Mouse (Mus musculus): ENCODE results near the gene Mtor. TPM values are rescaled to one million over a fixed set of nuclear protein-coding genes. Genes with fewer than 3 reads are reported as not detected.
A peak's percentile ranks its signal among the peaks of the same experiment; 100 is the strongest.

The Mtor gene
- polyA plus RNA-seq, 1 experiment from 2014 or later, result 15.2 TPM

DNA sequence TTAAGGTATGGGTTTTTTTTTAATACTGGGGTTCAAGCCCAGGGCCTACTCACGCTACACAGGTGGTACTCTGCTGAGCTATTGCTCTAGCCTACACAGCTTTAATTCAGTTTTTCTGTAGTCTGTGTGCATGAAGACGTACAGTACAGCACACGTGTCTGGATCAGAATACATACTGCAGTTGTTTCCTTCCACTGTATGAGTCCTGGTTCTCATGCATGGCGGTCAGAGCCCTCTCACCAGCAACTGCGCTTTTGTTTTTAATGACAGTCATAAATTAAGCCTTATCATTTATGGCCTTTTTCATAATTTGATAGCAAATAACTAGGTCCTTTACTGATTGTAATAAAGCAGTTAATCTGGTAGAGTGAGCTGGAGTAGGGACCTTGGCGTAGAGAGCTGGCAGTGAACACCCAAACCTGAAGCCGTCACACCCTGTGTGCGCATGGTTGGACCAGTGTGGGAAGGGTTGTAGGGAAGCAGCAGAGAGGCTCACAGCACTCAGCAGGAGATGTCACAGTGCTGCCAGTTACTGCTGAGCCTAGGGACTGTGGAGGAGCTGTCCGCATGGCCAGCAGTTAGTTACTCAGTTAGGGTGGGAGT, 122.4 kb downstream of the Mtor start:
- Histone ChIP-seq H3K4me3 (replicated peaks; ENCODE audit: low read length) (no peak overlapping the region), H3K4me1 (ENCODE audit: control insufficient read depth, insufficient read depth, low read length) (no peaks in the 10 kb centered on the region), H3K27ac (ENCODE audit: low read length) (no peak overlapping the region), H3K27me3 (ENCODE audit: control insufficient read depth, insufficient read depth, low read length) (no peaks in the 10 kb centered on the region), H3K36me3 (ENCODE audit: control insufficient read depth, insufficient read depth, low read length) (peaks cover 64% of the 10 kb centered on the region), H3K4me2 (ENCODE audit: low read depth, low read length) (no peak overlapping the region), H3K9me3 (replicated peaks; ENCODE audit: control insufficient read depth, low read length) (no peaks in the 10 kb centered on the region), H3K9ac (ENCODE audit: low read length) (no peak overlapping the region)
- no peak for ATAC-seq (ENCODE audit: insufficient read depth, low FRiP score)
- WGBS, result 88% methylated on average over 9 of the region's 9 CpGs

DNA sequence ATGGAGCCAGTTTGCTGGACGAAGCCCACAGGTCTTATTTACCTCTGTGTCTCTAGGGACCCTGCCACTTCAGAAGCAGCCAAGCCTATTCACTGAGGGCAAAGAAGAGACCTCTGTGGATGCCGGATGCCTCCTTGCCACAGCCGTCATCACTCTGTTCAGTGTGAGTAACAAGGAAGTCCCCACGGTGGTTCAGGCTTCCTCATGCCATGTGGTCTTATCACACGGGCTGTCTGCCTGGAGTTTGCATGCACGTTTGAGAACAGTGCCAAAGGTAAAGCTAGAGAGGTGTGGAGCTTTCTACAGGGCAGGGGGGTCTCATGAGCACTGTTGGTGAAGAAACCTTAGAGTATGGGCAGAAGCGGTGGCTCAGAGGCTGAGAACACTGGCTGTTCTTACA, 124.8 kb downstream of the Mtor start:
- H3K4me2 ChIP-seq (ENCODE audit: low read depth, low read length), result no peak overlapping the region
- ATAC-seq (ENCODE audit: insufficient read depth, low FRiP score), result no peak
- H3K4me3 ChIP-seq (replicated peaks; ENCODE audit: low read length), result no peak overlapping the region
- no peaks in the 10 kb centered on the region for H3K9me3 ChIP-seq (replicated peaks; ENCODE audit: control insufficient read depth, low read length)
- WGBS, result 86% methylated on average over 7 of the region's 7 CpGs
- H3K27ac ChIP-seq (ENCODE audit: low read length), result no peak overlapping the region
- H3K27me3 ChIP-seq (ENCODE audit: control insufficient read depth, insufficient read depth, low read length), result no peaks in the 10 kb centered on the region
- no peaks in the 10 kb centered on the region for H3K4me1 ChIP-seq (ENCODE audit: control insufficient read depth, insufficient read depth, low read length)
- H3K36me3 ChIP-seq (ENCODE audit: control insufficient read depth, insufficient read depth, low read length), result peaks cover 61% of the 10 kb centered on the region
- H3K9ac ChIP-seq (ENCODE audit: low read length), result no peak overlapping the region

DNA sequence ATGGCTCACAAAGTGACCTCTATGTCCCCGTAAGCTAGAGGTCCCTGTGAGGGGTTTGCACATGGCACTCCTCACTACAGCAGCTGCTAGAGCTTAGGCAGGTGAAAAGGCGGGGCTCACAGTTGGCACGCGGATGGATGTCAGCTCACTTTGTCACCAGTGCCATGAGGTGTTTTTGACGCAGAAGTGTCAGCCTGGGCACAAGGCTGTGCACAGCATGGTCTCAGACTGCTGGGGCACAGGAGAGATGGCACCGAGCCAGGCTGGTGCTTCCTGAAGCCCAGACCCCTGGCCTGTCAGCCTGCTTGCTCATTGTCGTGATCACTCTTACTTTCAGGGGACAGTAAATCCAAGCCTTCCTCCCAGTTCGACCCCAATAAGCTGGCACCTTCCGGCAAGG, 132.4 kb downstream of the Mtor start:
- Histone ChIP-seq H3K27ac (ENCODE audit: low read length) (no peak overlapping the region), H3K27me3 (ENCODE audit: control insufficient read depth, insufficient read depth, low read length) (no peaks in the 10 kb centered on the region), H3K4me2 (ENCODE audit: low read depth, low read length) (no peak overlapping the region), H3K4me3 (replicated peaks; ENCODE audit: low read length) (no peak overlapping the region), H3K9me3 (replicated peaks; ENCODE audit: control insufficient read depth, low read length) (no peaks in the 10 kb centered on the region), H3K36me3 (ENCODE audit: control insufficient read depth, insufficient read depth, low read length) (peaks cover 23% of the 10 kb centered on the region), H3K4me1 (ENCODE audit: control insufficient read depth, insufficient read depth, low read length) (no peaks in the 10 kb centered on the region), H3K9ac (ENCODE audit: low read length) (no peak overlapping the region)
- 87% methylated on average over 9 of the region's 9 CpGs for WGBS
- ATAC-seq (ENCODE audit: insufficient read depth, low FRiP score), result no peak

DNA sequence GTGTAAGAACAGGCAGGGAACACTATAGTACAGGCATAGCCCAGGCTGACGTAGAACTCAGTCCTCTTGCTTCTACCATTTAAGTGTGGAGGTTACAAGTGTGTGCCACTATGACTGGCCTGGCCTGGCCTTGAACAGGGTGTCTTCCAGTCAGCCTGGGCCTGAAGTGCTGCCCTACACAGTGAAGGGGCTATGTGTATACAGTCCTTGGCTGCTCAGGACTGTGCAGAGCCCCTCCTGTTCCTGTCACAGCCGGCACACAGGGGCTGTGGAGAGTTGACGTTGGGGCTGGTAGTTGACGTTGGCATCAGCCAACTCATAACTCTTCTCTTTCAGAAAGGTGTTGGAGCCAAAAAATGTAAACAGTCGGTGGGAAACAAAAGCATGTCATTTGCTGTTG, 133.0 kb downstream of the Mtor start:
- Histone ChIP-seq H3K36me3 (ENCODE audit: control insufficient read depth, insufficient read depth, low read length) (peaks cover 18% of the 10 kb centered on the region), H3K9ac (ENCODE audit: low read length) (no peak overlapping the region), H3K4me2 (ENCODE audit: low read depth, low read length) (no peak overlapping the region), H3K4me3 (replicated peaks; ENCODE audit: low read length) (no peak overlapping the region), H3K4me1 (ENCODE audit: control insufficient read depth, insufficient read depth, low read length) (no peaks in the 10 kb centered on the region), H3K27ac (ENCODE audit: low read length) (no peak overlapping the region), H3K27me3 (ENCODE audit: control insufficient read depth, insufficient read depth, low read length) (no peaks in the 10 kb centered on the region), H3K9me3 (replicated peaks; ENCODE audit: control insufficient read depth, low read length) (no peaks in the 10 kb centered on the region)
- ATAC-seq (ENCODE audit: insufficient read depth, low FRiP score), result no peak
- 77% methylated on average over 5 of the region's 5 CpGs for WGBS

DNA sequence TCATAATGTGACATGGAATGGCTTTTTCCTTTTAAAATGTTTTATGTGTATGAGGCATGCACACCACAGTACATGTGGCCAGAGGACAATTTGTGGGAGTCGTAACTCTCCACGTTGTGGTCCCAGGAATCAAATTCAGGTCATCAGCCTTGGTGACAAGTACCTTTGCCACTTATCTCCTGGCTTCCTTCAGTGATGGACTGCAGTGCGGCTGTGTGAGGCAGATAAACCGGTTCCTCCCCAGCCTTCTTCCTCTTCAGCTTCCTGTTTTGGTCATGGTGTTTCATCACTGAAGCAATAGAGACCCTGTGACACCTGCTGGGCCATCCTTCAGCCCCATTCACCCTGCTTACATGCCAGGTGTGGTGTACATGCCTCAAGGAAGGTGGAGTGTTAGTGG, 134.8 kb downstream of the Mtor start:
- no peak for ATAC-seq (ENCODE audit: insufficient read depth, low FRiP score)

DNA sequence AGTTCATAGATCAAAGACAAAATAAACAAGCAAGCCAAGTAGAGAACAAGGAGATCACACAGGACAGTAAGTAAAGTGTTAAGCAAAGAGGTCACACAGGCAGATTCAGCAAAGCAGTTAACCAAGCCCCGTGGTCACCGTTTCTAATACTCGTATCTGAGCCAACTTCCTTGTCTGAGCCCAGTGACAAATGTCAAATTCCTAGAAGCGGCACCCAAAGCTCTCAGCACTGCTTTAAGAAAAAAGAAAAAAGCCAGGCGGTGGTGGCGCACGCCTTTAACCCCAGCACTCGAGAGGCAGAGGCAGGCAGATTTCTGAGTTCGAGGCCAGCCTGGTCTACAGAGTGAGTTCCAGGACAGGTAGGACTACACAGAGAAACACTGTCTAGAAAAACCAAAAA, 138.2 kb downstream of the Mtor start:
- Histone ChIP-seq H3K4me1 (ENCODE audit: control insufficient read depth, insufficient read depth, low read length) (no peaks in the 10 kb centered on the region; the same call in 1 of the 2 replicates), H3K9ac (ENCODE audit: low read length) (no peak overlapping the region), H3K27ac (ENCODE audit: low read length) (no peak overlapping the region), H3K4me2 (ENCODE audit: low read depth, low read length) (no peak overlapping the region), H3K4me3 (replicated peaks; ENCODE audit: low read length) (no peak overlapping the region), H3K36me3 (ENCODE audit: control insufficient read depth, insufficient read depth, low read length) (no peaks in the 10 kb centered on the region; the same call in 1 of the 2 replicates), H3K27me3 (ENCODE audit: control insufficient read depth, insufficient read depth, low read length) (no peaks in the 10 kb centered on the region), H3K9me3 (replicated peaks; ENCODE audit: control insufficient read depth, low read length) (no peaks in the 10 kb centered on the region)
- ATAC-seq (ENCODE audit: insufficient read depth, low FRiP score), result no peak
- 66% methylated on average over 9 of the region's 9 CpGs for WGBS

More for the DNA sequence above, 134.8 kb downstream of the Mtor start:
- whole genome bisulfite sequencing, result 70% methylated on average over 4 of the region's 4 CpGs
- Histone ChIP-seq H3K9ac (ENCODE audit: low read length) (no peak overlapping the region), H3K4me1 (ENCODE audit: control insufficient read depth, insufficient read depth, low read length) (no peaks in the 10 kb centered on the region), H3K4me3 (replicated peaks; ENCODE audit: low read length) (no peak overlapping the region), H3K4me2 (ENCODE audit: low read depth, low read length) (no peak overlapping the region), H3K9me3 (replicated peaks; ENCODE audit: control insufficient read depth, low read length) (no peaks in the 10 kb centered on the region), H3K36me3 (ENCODE audit: control insufficient read depth, insufficient read depth, low read length) (peaks cover 13% of the 10 kb centered on the region), H3K27me3 (ENCODE audit: control insufficient read depth, insufficient read depth, low read length) (no peaks in the 10 kb centered on the region), H3K27ac (ENCODE audit: low read length) (no peak overlapping the region)

DNA sequence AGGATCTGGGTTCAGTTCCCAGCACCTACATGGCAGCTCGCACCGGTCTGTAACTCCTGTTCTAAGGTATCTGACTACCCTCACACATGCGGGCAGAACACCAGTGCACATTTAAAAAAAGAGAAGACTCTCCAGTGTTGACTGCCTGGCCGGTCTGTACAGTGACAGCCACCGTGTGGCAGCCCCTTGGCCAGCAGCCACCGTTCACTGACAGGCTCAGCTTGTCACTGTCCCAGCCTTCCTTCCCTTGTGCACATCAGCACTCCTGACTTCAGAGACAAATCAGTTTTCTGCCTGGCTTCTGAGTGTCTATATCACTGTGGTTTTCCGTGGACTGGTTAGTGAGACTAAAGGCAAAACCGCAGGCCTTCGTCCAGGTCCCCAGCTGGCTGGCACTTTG, 140.4 kb downstream of the Mtor start:
- no peak for ATAC-seq (ENCODE audit: insufficient read depth, low FRiP score)
- Histone ChIP-seq H3K36me3 (ENCODE audit: control insufficient read depth, insufficient read depth, low read length) (peaks cover 3% of the 10 kb centered on the region), H3K27ac (ENCODE audit: low read length) (no peak overlapping the region), H3K9ac (ENCODE audit: low read length) (no peak overlapping the region), H3K27me3 (ENCODE audit: control insufficient read depth, insufficient read depth, low read length) (no peaks in the 10 kb centered on the region), H3K4me2 (ENCODE audit: low read depth, low read length) (no peak overlapping the region), H3K4me1 (ENCODE audit: control insufficient read depth, insufficient read depth, low read length) (peaks cover 10% of the 10 kb centered on the region; the same call in 1 of the 2 replicates), H3K4me3 (replicated peaks; ENCODE audit: low read length) (no peak overlapping the region), H3K9me3 (replicated peaks; ENCODE audit: control insufficient read depth, low read length) (no peaks in the 10 kb centered on the region)
- WGBS, result 75% methylated on average over 9 of the region's 9 CpGs

DNA sequence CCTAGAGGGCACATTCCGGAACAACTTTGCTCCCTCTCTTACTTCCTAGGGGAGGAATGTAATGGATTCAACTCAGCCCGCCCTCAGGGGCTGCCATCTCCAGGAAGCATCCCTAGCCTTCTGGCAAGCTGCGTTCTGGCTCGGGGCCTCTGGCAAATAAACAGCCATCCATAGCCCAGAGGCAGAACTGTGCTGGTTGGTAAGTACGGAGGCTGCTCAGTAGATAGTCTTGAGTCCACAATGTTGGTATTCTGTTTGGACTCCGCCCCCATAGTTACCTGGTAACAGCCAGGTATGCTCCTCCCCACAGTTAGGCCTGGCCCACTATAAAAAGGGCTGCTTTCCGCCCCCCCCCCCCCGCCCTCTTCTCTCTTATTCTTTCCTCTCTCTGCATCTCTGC, 141.2 kb downstream of the Mtor start:
- H3K27me3 ChIP-seq (ENCODE audit: control insufficient read depth, insufficient read depth, low read length), result no peaks in the 10 kb centered on the region
- peak overlapping the region; percentile 2; the same call in 1 of the 2 replicates for H3K4me2 ChIP-seq (ENCODE audit: low read depth, low read length)
- peaks cover 11% of the 10 kb centered on the region for H3K36me3 ChIP-seq (ENCODE audit: control insufficient read depth, insufficient read depth, low read length)
- no peak overlapping the region; the same call in 1 of the 2 replicates for H3K9ac ChIP-seq (ENCODE audit: low read length)
- ATAC-seq (ENCODE audit: insufficient read depth, low FRiP score), result peak; percentile 38; the same call in 1 of the 2 replicates
- no peak overlapping the region for H3K27ac ChIP-seq (ENCODE audit: low read length)
- H3K9me3 ChIP-seq (replicated peaks; ENCODE audit: control insufficient read depth, low read length), result no peaks in the 10 kb centered on the region
- H3K4me1 ChIP-seq (ENCODE audit: control insufficient read depth, insufficient read depth, low read length), result peaks cover 10% of the 10 kb centered on the region; the same call in 1 of the 2 replicates
- H3K4me3 ChIP-seq (replicated peaks; ENCODE audit: low read length), result no peak overlapping the region
- 44% methylated on average over 7 of the region's 8 CpGs for WGBS

DNA sequence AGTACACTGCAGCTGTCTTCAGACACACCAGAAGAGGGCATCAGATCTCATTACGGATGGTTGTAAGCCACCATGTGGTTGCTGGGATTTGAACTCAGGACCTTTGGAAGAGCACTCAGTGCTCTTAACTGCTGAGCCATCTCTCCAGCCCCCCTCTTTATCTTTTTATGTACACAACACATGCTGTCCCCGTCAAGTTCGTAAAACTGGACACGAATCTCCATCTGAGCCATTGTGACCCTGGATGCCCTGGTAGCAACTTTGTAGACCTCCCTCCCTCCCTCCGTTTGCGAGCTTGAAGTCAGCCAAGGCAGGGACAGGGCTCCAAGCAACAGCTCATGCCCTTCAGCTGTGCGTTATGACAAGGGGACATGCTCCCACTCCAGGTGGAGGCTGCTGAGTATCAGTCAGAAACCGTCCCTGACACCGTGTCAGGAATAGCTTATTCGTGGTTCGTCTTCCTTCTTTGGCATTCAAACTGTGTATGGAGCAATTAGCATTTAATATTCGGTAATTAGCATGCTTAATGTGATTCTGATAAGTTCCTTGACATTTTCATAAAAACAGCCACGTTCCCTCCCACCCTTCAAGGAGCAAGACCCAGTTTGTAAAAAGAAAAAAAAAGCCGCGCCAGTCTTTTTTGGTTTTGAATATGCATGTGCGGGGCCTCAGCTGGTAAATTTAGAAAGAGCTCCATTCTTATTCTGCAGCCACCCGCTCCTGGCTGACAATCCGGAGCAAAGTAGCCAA, 142.2 kb downstream of the Mtor start:
- Histone ChIP-seq H3K27me3 (ENCODE audit: control insufficient read depth, insufficient read depth, low read length) (no peaks in the 10 kb centered on the region), H3K9me3 (replicated peaks; ENCODE audit: control insufficient read depth, low read length) (no peaks in the 10 kb centered on the region), H3K9ac (ENCODE audit: low read length) (peak overlapping the region; percentile 64), H3K4me1 (ENCODE audit: control insufficient read depth, insufficient read depth, low read length) (peaks cover 10% of the 10 kb centered on the region; the same call in 1 of the 2 replicates), H3K27ac (ENCODE audit: low read length) (peak overlapping the region; percentile 72), H3K36me3 (ENCODE audit: control insufficient read depth, insufficient read depth, low read length) (peaks cover 15% of the 10 kb centered on the region), H3K4me2 (ENCODE audit: low read depth, low read length) (peak overlapping the region; percentile 64), H3K4me3 (replicated peaks; ENCODE audit: low read length) (peak overlapping the region; percentile 94)
- ATAC-seq (ENCODE audit: insufficient read depth, low FRiP score), result no peak
- 3% methylated on average over 18 of the region's 18 CpGs for WGBS

All from stomach, embryonic 16.5 days (tissue).